Mouse (Mus musculus) small intestine, adult 2 months (tissue): ENCODE measurements around the gene Atp9a. TPM values are rescaled to one million over a fixed set of nuclear protein-coding genes. Genes with fewer than 3 reads are reported as not detected.

Experiments used
- H3K27ac ChIP-seq: fragments of 200-500 bp; 2 replicates; pipeline ENCODE4 v1.5.1; 2012; ENCODE audit warnings: low read depth, low read length, control low read depth, inconsistent platforms; ENCODE audit not compliant: insufficient read depth
- H3K27me3 ChIP-seq: fragments of 200-500 bp; 2 replicates; pipeline ENCODE4 v1.6.1; 2012; ENCODE audit warnings: mild to moderate bottlenecking, moderate library complexity, low read length, inconsistent platforms; ENCODE audit not compliant: control insufficient read depth, insufficient read depth
- H3K36me3 ChIP-seq: fragments of 200-500 bp; 2 replicates; pipeline ENCODE4 v1.6.1; 2012; ENCODE audit warnings: mild to moderate bottlenecking, low read length, control low read depth, inconsistent platforms; ENCODE audit not compliant: control insufficient read depth, insufficient read depth
- H3K4me1 ChIP-seq: fragments of 200-500 bp; 2 replicates; pipeline ENCODE4 v1.6.1; 2012; ENCODE audit warnings: low read length, inconsistent platforms, mixed read lengths; ENCODE audit not compliant: control insufficient read depth, insufficient read depth, insufficient read length
- H3K4me3 ChIP-seq: fragments of 200-500 bp; 2 replicates; pipeline ENCODE4 v1.5.1; 2012; ENCODE audit warnings: low read depth, mild to moderate bottlenecking, control low read depth, inconsistent platforms, low read length, moderate library complexity
- CTCF ChIP-seq: fragments of 200-500 bp; IDR thresholded peaks from 2 replicates; pipeline ENCODE4 v1.5.1; 2012; ENCODE audit warnings: low read depth, mild to moderate bottlenecking, control low read depth, inconsistent platforms, low read length, moderate library complexity, mixed read lengths; ENCODE audit not compliant: insufficient replicate concordance, insufficient read length; ENCODE audit errors: extremely low read depth
- POLR2A ChIP-seq: fragments of 200-500 bp; IDR thresholded peaks from 2 replicates; pipeline ENCODE4 v1.6.1; 2012; ENCODE audit warnings: low read depth, mild to moderate bottlenecking, control low read depth, inconsistent platforms, low read length, moderate library complexity
- WGBS: fragments of 180-500 bp; shearing (Covaris S2); methylation state at CpG from one replicate; pipeline ENCODE4 v1.1.7; 2018; 5-methylcytosine and 5-hydroxymethylcytosine counted together
- polyA plus RNA-seq: library from polyadenylated mRNA; depleted of rRNA; stranded (reverse); fragments of >200 nt; gene quantifications from 2 replicates; pipeline ENCODE4 v1.2.3, GENCODE M21; 2012

Atp9a gene
- polyA plus RNA-seq, 1 experiment, result 196 TPM

DNA sequence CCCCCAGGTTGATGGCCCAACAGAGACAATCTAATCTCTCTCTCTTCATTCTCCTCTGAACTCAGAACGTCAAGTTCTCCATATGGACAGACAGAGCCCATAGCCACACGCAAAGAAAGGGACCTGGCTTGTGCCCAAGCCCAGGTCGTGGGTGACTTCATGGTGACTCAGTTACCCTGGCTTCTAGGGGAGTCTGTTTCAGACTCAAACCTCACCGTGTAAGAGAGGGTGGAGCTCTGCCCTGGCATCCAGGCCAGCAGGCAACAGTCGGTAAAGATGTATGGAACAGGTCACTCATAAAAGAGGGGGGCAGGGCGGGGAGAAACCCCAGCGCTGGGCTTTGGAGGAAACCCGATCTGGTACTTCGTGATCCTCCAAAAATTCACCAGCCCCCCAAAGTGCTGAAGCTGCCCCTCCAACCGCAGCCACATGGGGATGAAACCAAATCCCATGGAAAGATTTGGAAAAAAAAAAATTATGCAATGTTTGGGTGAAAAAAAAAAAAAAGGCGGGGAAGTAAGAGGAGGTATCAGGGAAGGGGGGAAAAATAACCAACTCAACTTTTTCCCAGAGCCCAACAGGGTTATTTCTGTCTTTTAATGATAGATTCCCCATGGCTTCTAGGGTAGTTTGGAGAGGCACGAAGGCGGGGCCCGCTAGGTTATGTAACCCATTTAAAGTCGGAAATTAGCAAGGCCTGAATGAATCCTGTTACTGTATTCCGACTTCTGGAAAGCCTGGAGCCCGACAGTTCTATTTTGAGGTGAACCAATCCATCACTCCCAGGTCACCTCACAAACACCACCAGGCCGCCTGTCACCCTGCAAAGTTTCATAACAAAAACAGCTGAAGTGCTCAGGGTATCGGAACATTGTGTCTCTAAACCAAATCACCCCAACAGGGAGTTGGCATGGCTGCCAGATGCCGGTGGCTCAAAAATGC, 114.1 kb downstream of the Atp9a start:
- no peak overlapping the region for H3K4me3 ChIP-seq
- H3K4me1 ChIP-seq, result no peaks in the 10 kb centered on the region
- no peak for TF ChIP-seq CTCF
- no peak for TF ChIP-seq POLR2A
- H3K27ac ChIP-seq, result no peak overlapping the region
- H3K27me3 ChIP-seq, result no peaks in the 10 kb centered on the region
- H3K36me3 ChIP-seq, result no peaks in the 10 kb centered on the region
- 77% methylated on average over 20 of the region's 20 CpGs for WGBS

DNA sequence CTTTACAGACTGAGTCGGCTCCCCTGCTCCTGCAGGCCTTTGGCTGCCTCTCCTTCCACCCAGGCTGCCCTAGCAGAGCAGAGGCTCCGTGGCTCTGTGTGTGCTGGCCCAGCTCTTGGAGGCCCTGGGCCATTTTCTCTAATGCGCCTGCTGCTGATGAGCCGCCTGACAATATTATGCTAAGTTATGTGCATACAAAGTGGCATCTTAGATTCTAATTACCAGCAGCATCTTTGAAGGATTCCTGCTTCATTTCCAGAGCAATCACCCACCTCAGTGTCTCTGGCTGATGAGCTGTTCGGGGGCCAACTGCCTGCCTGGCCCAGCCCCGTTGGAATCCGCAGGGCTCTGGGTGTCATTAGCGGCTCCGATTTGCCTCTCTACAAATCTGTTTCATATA, 115.8 kb downstream of the Atp9a start:
- H3K27me3 ChIP-seq, result no peaks in the 10 kb centered on the region
- no peak overlapping the region for H3K4me3 ChIP-seq
- 89% methylated on average over 9 of the region's 9 CpGs for WGBS
- H3K27ac ChIP-seq, result no peak overlapping the region
- TF ChIP-seq POLR2A, result no peak
- no peak for TF ChIP-seq CTCF
- H3K4me1 ChIP-seq, result no peaks in the 10 kb centered on the region
- H3K36me3 ChIP-seq, result no peaks in the 10 kb centered on the region

DNA sequence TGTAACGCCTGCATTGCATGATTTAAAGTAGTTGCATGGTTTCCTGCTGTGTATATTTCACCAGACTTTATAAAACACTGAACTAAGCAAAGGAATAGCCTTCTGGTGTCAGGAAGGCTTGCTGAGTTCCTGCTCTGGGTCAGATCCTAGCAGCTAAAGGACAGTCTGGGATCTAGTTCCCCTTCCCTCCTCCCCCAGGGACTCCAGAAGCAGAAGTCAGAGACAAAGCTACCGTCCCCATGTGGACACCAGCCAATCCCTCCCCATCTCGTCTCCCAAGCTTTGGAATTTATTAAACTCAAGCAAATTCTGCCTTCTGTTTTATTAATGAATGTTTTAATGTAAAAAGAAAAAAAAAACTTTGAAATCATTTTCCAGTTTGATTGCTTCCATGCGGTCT, 117.1 kb downstream of the Atp9a start:
- Histone ChIP-seq H3K4me3 (no peak overlapping the region), H3K4me1 (no peaks in the 10 kb centered on the region), H3K27me3 (no peaks in the 10 kb centered on the region), H3K27ac (no peak overlapping the region), H3K36me3 (no peaks in the 10 kb centered on the region)
- WGBS, result 76% methylated on average over 4 of the region's 4 CpGs
- TF ChIP-seq POLR2A (no peak), CTCF (no peak)

DNA sequence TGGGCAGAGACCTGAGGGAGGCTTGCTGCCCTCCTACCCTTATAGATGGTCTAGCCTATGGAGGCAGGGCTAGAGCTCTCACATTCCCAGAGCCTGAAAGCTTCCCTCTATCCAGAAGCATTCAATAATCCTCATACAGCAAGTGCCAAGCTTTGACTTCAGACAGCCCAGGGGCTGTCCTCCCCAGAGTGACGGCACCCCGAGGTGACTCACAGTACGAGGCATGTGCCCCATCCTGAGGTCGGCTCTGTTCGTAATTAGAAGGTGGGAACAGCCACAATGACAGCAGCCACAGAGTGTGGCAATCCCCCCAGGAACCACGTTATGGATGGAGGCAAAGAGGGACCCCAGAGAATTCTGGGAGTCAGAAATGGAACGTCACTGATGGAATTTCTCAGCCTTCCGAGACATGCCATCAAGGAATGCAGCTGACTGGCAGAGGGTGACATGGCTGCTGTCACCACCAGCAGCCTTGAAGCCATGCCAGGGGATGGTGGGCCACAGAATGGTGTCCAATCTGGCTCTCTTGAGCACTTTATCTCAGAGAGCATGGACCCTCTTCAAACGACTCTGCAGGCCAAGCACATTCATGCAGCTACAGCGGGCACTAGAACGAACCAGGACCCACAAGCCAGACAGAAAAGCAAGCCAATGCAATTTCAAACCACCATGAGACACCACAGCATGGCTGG, 121.0 kb downstream of the Atp9a start:
- Histone ChIP-seq H3K27me3 (no peaks in the 10 kb centered on the region), H3K27ac (no peak overlapping the region), H3K4me1 (no peaks in the 10 kb centered on the region), H3K4me3 (no peak overlapping the region), H3K36me3 (no peaks in the 10 kb centered on the region)
- TF ChIP-seq POLR2A, result no peak
- TF ChIP-seq CTCF, result no peak
- WGBS, result 79% methylated on average over 11 of the region's 11 CpGs

DNA sequence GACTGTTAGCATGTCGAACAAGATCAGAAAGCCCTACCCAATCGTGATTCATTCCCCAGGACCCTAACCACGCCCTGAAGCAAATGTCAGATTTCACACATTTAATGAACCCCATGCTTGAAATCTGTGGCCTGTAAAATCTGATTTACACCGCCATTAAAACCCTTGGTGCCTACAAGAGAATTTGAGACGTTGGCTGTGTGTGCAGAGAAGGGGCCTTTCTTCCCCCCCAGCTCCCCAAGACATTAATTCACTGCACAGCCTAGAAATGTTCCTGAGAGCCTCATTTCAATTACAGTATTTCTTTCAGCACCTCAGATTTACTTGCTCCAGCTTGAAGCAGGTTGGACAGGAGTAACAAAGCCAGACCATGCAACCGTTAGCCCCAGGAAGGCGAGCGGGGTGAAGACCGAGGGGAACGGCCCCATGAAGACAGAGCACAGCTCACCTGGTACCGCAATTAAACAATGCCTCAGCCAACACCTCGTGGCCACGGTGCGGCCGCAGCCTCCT, 123.9 kb downstream of the Atp9a start:
- no peaks in the 10 kb centered on the region for H3K36me3 ChIP-seq
- 42% methylated on average over 15 of the region's 15 CpGs for WGBS
- no peaks in the 10 kb centered on the region for H3K4me1 ChIP-seq
- TF ChIP-seq POLR2A, result no peak
- TF ChIP-seq CTCF, result no peak
- H3K27ac ChIP-seq, result no peak overlapping the region
- no peak overlapping the region for H3K4me3 ChIP-seq
- H3K27me3 ChIP-seq, result no peaks in the 10 kb centered on the region

DNA sequence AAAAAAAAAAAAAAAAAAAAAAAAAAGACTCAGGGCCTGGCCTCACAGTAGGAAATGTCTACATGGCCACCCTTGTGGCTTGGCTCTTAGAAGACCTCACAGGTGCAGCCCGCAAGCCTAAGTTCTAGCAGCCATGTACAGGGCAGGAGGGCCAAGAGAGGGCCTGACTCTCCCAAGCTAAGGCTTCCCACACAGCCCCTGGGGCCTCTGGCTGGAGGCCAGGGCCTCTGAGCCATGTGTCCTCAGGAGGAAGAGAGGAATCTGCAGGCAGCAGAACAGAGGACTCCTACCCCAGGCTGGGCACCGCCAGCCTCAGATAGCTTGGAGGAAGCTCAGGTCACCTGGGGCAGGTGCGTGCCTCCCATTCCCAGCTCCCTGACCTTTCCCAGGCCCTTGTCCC, 127.0 kb downstream of the Atp9a start:
- Histone ChIP-seq H3K27ac (no peak overlapping the region), H3K27me3 (no peaks in the 10 kb centered on the region), H3K36me3 (no peaks in the 10 kb centered on the region), H3K4me1 (0 out of 2 replicates have a peak, but pooled peaks cover 2% of the 10 kb centered on the region), H3K4me3 (no peak overlapping the region)
- WGBS, result 66% methylated on average over 3 of the region's 3 CpGs
- TF ChIP-seq CTCF (no peak), POLR2A (no peak)

DNA sequence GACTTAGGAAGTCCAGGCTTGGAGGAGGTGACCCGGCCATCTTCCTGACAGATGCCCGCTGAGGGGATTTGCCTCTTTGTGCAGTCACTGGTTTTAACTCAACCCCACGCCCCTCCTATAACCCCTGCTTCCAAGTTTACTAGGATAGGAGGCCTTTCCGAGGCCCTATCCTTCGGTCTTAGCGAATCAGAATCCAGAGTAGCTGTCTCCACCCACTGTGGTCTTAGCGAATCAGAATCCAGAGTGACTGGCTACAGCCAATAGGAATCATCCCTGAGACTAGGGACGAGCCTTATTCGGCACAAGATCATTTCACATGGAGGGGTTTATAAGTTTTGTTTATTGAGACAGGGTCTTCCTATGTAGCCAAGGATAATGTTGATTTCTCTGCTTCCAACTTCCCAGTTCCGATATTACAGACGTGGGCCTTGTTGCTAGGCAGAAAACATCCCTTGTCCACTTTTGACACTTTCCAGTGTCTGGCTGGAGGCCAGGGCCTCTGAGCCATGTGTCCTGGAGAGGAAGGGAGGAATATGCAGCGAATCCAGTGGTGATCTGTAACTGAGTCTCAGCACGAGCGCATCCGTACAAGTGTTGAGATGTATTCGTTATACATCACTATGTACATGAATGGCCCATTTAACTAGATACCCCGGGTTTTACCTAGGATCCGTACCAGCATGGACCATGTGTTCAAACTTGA, 127.9 kb downstream of the Atp9a start:
- Histone ChIP-seq H3K36me3 (no peaks in the 10 kb centered on the region), H3K4me1 (0 out of 2 replicates have a peak, but pooled peaks cover 2% of the 10 kb centered on the region), H3K4me3 (no peak overlapping the region), H3K27ac (no peak overlapping the region), H3K27me3 (no peaks in the 10 kb centered on the region)
- TF ChIP-seq CTCF, result no peak
- TF ChIP-seq POLR2A, result no peak
- WGBS, result 84% methylated on average over 18 of the region's 18 CpGs
